Mouse (Mus musculus) neutrophil, adult 5-6 weeks (primary cell): ENCODE results near the gene Rps6kl1. TPM values are rescaled to one million over a fixed set of nuclear protein-coding genes. Genes with fewer than 3 reads are reported as not detected.
A peak's percentile ranks its signal among the peaks of the same experiment; 100 is the strongest.

Experiments used
- ATAC-seq: fragments of 151-379, 151-347 bp; 2 replicates; pipeline ENCODE4 v1.8.0; 2017; ENCODE audit warnings: mild to moderate bottlenecking, moderate TSS enrichment; ENCODE audit not compliant: insufficient number of reproducible peaks, poor library complexity, low FRiP score, severe bottlenecking; ENCODE audit errors: extremely low read depth
- total RNA-seq: library from RNA; stranded (forward); fragments of 200-1000 nt; gene quantifications from 2 replicates; pipeline ENCODE4 v1.2.3, GENCODE M21; 2017

The Rps6kl1 gene
- total RNA-seq, 1 experiment from 2014 or later, result not detected

DNA sequence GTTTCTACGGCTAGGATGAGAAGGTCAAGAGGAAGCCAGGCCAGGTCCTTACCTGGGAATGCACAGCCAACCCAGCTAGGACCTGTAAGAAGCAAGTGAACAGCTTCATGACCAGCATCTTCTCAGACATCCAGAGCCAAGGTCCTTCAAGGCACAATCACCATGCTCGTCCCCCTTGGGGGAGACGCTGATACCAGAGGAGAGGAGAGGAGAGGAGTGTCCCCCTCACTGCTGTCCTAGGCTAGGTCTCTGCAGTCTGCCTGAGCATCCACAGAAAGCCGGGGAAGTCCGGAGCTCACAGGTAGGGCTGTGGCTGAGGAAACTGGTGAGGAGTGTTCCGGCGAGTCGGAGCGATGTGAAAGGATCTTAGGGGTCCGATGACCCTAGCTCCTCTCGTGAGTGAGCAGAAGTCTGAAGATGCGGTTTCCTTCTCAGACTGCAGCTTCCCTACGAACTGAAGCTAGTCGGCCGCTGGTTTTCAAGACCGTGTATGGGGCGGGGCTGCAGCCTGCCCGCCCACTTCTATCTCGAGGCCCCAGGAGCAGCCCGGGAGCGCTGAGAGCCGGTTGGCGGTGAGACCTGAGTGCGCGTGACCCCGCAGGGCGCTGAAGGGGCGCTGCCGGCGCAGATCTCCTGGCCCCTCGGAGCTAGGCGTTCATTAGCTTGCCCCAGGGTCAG is 25.9 kb upstream of the Rps6kl1 start:
- no peak for ATAC-seq

DNA sequence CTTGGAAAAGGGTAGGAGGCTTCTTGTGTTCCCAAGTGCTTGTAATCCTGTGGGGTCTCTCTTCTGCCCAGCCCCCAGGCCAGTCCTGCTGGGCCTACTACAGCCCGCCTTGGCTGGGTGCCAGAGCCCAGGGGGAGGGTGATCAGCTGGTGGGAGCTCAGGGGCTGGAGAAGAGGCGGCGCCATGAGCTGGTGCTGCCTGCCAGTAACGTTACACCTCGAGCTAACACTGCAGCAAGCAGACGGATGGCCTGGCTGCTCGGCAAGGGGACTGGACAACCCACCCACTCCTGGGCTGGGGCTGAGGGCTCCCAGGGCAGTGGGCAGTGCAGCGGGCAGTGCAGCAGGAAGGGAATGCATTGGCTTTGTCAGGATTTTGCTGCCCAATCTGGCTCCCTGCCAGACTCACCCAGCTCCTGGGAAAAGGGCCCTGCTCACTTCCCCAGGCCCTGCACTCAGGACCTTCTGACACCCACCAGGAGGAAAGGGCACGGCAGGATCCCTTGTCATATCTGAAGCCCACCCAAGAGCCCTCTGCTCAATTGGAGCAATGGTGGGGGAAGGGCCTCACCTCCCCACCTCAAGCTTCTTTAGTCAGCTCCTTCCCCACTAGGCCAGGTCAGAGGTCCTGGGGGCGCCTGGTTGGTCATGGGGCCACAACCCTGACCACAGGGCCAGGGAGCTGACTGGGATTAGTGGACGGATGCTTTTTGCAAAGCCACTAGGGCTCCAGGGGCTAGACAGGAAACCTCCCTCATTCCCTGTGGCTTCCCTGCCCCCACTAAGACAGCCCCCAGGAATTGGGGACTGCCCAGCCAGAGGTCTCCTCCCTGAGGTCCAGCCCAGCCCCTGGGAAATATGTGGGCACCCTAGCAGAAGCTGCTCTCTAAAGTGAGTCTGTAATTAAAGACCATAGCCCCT is 25.1 kb upstream of the Rps6kl1 start:
- ATAC-seq, result no peak

DNA sequence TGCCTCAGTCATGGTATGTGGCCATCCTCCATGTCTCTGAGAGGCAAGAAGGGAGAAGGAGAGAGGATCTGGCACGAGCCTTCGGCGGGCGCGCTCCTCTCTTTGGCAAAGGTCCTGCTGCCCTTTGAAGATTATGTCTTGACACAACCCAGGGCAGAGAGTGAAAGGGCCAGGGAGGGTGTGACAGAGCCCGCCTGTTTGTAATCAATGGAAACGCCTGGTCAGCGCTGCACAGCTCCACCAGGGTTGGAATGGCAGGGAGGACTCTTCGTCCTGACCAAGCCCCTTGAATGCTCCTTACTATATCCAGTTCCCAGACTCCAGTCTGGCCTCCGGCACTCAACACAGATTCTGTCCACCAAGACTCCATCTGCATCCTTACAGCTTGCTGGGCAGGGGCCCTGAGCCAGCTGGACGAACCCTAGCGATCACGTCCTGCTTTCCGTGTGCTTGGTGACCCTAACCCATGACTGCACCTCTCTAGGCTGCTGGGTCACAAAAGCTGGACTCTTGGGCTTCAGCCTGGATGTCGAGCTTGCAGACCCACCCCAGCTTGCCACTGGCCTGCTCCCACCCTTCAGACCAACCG is 24.1 kb upstream of the Rps6kl1 start:
- ATAC-seq, result no peak

DNA sequence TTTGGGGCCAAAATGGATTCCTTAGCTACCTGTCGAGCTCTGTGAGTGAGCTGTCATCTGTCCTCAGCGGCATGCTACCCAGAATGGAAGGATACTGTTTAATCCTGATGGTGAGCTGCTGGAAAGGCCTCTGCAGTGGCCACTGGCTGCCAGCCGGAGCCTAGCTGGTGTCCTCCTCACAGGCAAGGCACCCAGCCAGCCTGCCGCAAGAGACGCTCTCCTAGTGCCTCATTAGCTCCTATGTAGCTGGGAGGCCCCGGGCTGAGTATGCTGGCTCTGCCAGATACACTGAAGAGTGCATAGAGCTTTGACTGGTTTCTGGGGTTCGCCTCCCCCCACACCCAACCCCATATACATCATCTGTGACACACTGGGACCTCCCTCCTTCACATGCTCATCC is 23.0 kb upstream of the Rps6kl1 start:
- ATAC-seq, result no peak

GRCm38 (mm10) chr12:85170948-85171307 is 19.9 kb upstream of the Rps6kl1 start:
- ATAC-seq, result no peak

DNA sequence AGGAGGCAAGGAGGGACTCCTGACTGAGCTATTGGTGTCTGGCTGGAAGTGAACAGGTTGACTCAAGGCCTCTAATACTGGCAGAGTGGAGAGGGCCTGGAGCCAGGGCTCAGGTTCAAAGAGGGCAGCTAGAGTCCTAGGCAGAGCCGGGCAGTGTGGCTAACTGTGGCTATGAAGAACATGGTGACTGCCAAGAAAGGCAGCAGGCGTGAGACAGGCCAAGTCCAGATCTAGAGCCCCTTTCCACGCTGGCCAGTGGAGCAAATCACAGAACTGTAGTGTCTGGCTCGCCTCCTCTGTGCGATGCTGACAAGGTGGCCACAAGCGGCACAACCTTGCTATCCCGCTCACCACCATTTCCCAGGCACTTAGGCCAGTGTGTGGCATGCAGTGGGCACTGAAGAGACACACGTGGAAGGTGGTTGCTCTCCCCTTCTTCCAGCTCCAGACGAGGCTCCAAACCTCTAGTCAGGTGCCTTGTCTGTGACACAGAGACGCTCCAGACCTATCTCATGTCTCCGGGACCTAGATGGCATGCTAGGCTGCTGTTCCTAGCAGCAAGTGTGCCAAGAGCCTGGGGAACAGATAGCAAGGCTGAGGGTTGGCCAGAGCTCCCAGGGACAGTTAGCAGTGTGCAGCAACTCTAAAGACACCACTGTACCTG is 19.4 kb upstream of the Rps6kl1 start:
- ATAC-seq, result no peak

GRCm38 (mm10) chr12:85169877-85170276 is 18.8 kb upstream of the Rps6kl1 start:
- ATAC-seq, result no peak

- 0 out of 2 replicates have a peak, but pooled peaks have one; percentile 34 for ATAC-seq
Measured at GRCm38 (mm10) chr12:85169117-85169858, 18.2 kb upstream of the Rps6kl1 start.

DNA sequence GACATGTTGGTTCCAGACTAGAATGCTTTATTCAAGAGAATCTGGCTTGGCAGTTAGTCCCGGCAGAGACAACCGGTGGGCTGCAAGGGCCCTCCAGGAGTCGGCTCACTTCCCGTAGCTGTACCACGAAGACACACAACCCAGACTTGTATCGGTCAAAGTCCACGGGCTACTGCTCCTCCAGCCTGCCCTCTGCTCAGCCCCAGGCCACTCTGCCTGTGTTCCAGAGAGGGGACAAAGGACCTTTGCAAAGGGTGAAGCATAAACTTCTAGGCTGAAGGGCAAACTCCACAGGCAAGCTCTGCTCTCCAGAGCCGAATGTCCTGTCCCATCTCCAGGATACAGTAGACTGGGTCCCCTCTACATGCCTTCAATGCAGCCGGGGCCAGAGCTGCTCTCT is 15.6 kb upstream of the Rps6kl1 start:
- no peak for ATAC-seq

DNA sequence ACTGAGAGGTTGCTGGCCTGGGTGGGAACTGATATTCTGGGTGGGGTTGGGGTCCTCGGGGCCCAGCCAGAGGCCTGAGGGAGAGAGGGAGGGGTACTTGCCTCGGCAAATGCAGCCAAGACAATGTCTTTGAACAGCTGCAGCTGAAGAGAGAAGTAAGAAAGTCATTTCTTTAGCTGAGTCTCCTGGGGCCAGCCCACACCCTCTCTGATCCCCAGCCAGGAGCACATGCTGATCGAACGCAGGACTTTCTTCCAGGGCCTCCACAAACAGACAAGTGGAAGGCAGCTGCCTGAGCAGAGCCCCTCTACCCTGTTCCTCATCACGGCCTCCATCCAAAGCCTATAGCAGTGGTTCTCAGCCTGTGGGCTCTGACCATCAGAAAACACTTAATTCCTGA is 13.9 kb upstream of the Rps6kl1 start:
- no peak for ATAC-seq

- no peak for ATAC-seq
Measured at GRCm38 (mm10) chr12:85159592-85159991, 8.5 kb upstream of the Rps6kl1 start.

- ATAC-seq, result no peak
Measured at GRCm38 (mm10) chr12:85158801-85159200, 7.7 kb upstream of the Rps6kl1 start.

GRCm38 (mm10) chr12:85157797-85158460 is 6.9 kb upstream of the Rps6kl1 start:
- ATAC-seq, result no peak

- ATAC-seq, result no peak
Measured at GRCm38 (mm10) chr12:85156324-85156723, 5.3 kb upstream of the Rps6kl1 start.

DNA sequence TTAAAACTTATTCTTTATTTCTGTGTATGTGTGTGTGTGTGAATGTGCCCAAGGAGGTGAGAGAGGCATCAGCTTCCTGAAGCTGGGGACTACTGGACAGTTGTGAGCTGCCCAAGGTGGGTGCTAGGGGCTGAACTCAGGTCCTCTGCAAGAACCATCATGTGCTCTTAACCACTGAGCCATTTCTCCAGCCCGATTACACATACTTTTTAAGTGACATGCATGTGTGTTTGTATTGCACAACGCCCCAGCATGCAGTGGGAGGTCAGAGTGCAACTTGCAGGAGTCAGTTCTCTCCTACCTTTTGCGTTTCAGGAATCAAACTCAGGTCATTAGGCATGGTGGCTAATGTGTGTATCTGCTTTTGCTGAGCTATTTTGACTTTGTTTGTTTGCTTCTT is 1.9 kb upstream of the Rps6kl1 start:
- ATAC-seq, result no peak

GRCm38 (mm10) chr12:85150321-85151001 is 603 bp downstream of the Rps6kl1 start:
- ATAC-seq, result no peak

GRCm38 (mm10) chr12:85146881-85147280 is 4.2 kb downstream of the Rps6kl1 start:
- no peak for ATAC-seq

DNA sequence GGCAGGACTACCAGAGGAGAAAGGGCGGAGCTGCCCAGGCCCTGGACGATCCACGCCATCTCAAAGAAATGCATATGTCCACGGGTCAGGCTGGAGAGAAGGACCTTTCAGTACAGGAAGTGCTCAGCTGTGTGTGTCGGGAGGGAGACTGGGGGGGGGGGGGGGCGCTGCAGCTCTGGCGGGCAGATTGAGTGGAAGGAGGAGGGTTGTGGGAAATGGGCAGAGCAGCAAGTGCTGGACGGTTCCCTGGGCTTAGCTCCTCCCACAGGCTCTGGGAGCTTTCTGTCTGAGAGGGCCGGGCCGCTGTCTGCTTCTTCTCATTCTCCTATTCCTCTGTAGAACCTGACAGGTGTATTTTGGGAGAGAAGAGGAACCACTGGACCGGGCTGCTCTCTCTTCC is 4.7 kb downstream of the Rps6kl1 start:
- no peak for ATAC-seq
